Mouse (Mus musculus) liver, embryonic 15.5 days (tissue): ENCODE measurements at regions not wholly inside any gene's neighbourhood (a gene's known extent, or its start where the extent isn't known, plus 50 kb on each side); places are given as distances from the start of the nearest gene placed in this dataset. TPM values are rescaled to one million over a fixed set of nuclear protein-coding genes. Genes with fewer than 3 reads are reported as not detected.

Experiments
- microRNA-seq: library from miRNA; unstranded; fragments of <30 nt; microRNA quantifications from one replicate; pipeline ENCODE4, GENCODE M21; 2016

Small RNA genes in the stretch of these regions (microRNA-seq; reads per million reads assigned to microRNA genes)
- not detected for gene Gm22406
- gene Mir6390, result not detected
